In genomic region chr2:163586384-163587261, GRCm38 (mm10) we compare ENCODE assay signal across 8 mouse cellular contexts. TPM values are rescaled to one million over a fixed set of nuclear protein-coding genes. Genes with fewer than 3 reads are reported as not detected.
DNase-seq lines count a peak whose midpoint lies in the region; ATAC-seq and TF ChIP-seq lines count a peak whose summit lies in the region.

No protein-coding gene starts in this region.

- no peak for ATAC-seq in intestine, postnatal 0 days
- ATAC-seq in intestine, embryonic 16.5 days = no peak
- ATAC-seq in liver, embryonic 14.5 days (ENCODE audit: insufficient read depth) = peak; percentile 71

- TF ChIP-seq CTCF in intestine, postnatal 0 days (IDR thresholded peaks at IDR 0.05; ENCODE audit: low read depth) = peak; percentile 85
- peak; percentile 94 for TF ChIP-seq CTCF in liver, embryonic 14.5 days (IDR thresholded peaks at IDR 0.05; ENCODE audit: low read depth)
- peak; percentile 81; the same call in 1 of the 2 replicates for TF ChIP-seq CTCF in spleen, adult 2 months (IDR thresholded peaks at IDR 0.05; ENCODE audit: extremely low read depth, insufficient read depth, insufficient read length, insufficient replicate concordance)

- H3K4me3 ChIP-seq in intestine, postnatal 0 days (ENCODE audit: low read depth, low read length) = no peak overlapping the region
- no peak overlapping the region for H3K4me3 ChIP-seq in intestine, embryonic 16.5 days (ENCODE audit: low read length)
- no peak overlapping the region for H3K4me3 ChIP-seq in liver, embryonic 14.5 days (ENCODE audit: insufficient read depth in 1 of 2, low read depth in 2 of 2, low read length in 2 of 2)
- no peak overlapping the region for H3K4me3 ChIP-seq in spleen, adult 2 months (ENCODE audit: extremely low read depth, insufficient read depth, insufficient read length)

- no peak overlapping the region for H3K27ac ChIP-seq in intestine, postnatal 0 days (ENCODE audit: low read depth, low read length)
- no peak overlapping the region for H3K27ac ChIP-seq in intestine, embryonic 16.5 days (ENCODE audit: low read length)
- no peak overlapping the region for H3K27ac ChIP-seq in liver, embryonic 14.5 days
- no peak overlapping the region for H3K27ac ChIP-seq in spleen, adult 2 months (ENCODE audit: insufficient read depth, low read length)

- no peaks in the 10 kb centered on the region for H3K9me3 ChIP-seq in intestine, postnatal 0 days (ENCODE audit: control insufficient read depth)
- no peaks in the 10 kb centered on the region for H3K9me3 ChIP-seq in intestine, embryonic 16.5 days (ENCODE audit: control insufficient read depth, low read length)
- no peaks in the 10 kb centered on the region for H3K9me3 ChIP-seq in liver, embryonic 14.5 days (ENCODE audit: control insufficient read depth, low read length)

- DNase-seq in ES-CJ7 (ENCODE audit: low read depth, low spot score) = peak; percentile 44
- DNase-seq in c-Kit-positive CD71-positive TER-119-negative erythroid progenitor cells, embryonic 14.5 days (ENCODE audit: low read depth) = peak; percentile 35
- DNase-seq in liver, embryonic 14.5 days (ENCODE audit: low read depth in 3 of 3, low spot score in 3 of 3) = no peak
- peak; percentile 31 to 36 for DNase-seq in spleen, adult 2 months (ENCODE audit: low read depth in 1 of 2, low spot score in 2 of 2)
- no peak for DNase-seq in cerebellum, adult 9-11 months
- no peak for DNase-seq in urinary bladder, postnatal 10 days (ENCODE audit: low spot score)

- no peak for TF ChIP-seq POLR2A in spleen, adult 2 months (IDR thresholded peaks at IDR 0.05; ENCODE audit: low read depth, low read length)

- peaks cover 11% of the 10 kb centered on the region for H3K4me1 ChIP-seq in intestine, postnatal 0 days (replicated peaks; ENCODE audit: control insufficient read depth, insufficient read depth, low read length)
- H3K4me1 ChIP-seq in intestine, embryonic 16.5 days (ENCODE audit: control insufficient read depth, insufficient read depth, low read length) = peaks cover 14% of the 10 kb centered on the region; the same call in 1 of the 2 replicates
- peaks cover 0 to 16% of the 10 kb centered on the region in 2 experiments; a peak in 2 of 4 replicates for H3K4me1 ChIP-seq in liver, embryonic 14.5 days (replicated peaks; ENCODE audit: control insufficient read depth in 2 of 2, insufficient read depth in 2 of 2, low read length in 1 of 2)
- H3K4me1 ChIP-seq in spleen, adult 2 months (ENCODE audit: control insufficient read depth, insufficient read depth, insufficient read length) = no peaks in the 10 kb centered on the region

- H3K36me3 ChIP-seq in intestine, postnatal 0 days (ENCODE audit: control insufficient read depth, insufficient read depth) = no peaks in the 10 kb centered on the region
- H3K36me3 ChIP-seq in intestine, embryonic 16.5 days (ENCODE audit: control insufficient read depth, insufficient read depth, low read length) = no peaks in the 10 kb centered on the region
- H3K36me3 ChIP-seq in liver, embryonic 14.5 days (replicated peaks; ENCODE audit: control insufficient read depth, insufficient read depth, low read depth) = no peaks in the 10 kb centered on the region
- no peaks in the 10 kb centered on the region for H3K36me3 ChIP-seq in spleen, adult 2 months (ENCODE audit: control insufficient read depth, insufficient read depth, low read length)

- H3K9ac ChIP-seq in intestine, postnatal 0 days (ENCODE audit: low read depth, low read length) = no peak overlapping the region
- H3K9ac ChIP-seq in intestine, embryonic 16.5 days (ENCODE audit: low read depth, low read length) = no peak overlapping the region
- no peak overlapping the region for H3K9ac ChIP-seq in liver, embryonic 14.5 days (replicated peaks)

- WGBS in intestine, postnatal 0 days = 49% methylated on average over 19 of the region's 19 CpGs
- WGBS in intestine, embryonic 16.5 days = 42% methylated on average over 19 of the region's 19 CpGs
- WGBS in liver, embryonic 14.5 days (ENCODE audit: insufficient replicate concordance) = 36% methylated on average over 19 of the region's 19 CpGs
- 56% methylated on average over 19 of the region's 19 CpGs for WGBS in spleen, adult 2 months

- no peak overlapping the region for H3K4me2 ChIP-seq in intestine, postnatal 0 days (replicated peaks; ENCODE audit: low read depth)
- H3K4me2 ChIP-seq in intestine, embryonic 16.5 days (ENCODE audit: low read depth, low read length) = no peak overlapping the region
- H3K4me2 ChIP-seq in liver, embryonic 14.5 days (ENCODE audit: low read depth) = no peak overlapping the region

- no peaks in the 10 kb centered on the region for H3K27me3 ChIP-seq in intestine, postnatal 0 days (replicated peaks; ENCODE audit: control insufficient read depth, insufficient read depth, low read length)
- H3K27me3 ChIP-seq in intestine, embryonic 16.5 days (replicated peaks; ENCODE audit: control insufficient read depth, insufficient read depth, low read length) = no peaks in the 10 kb centered on the region
- H3K27me3 ChIP-seq in liver, embryonic 14.5 days (ENCODE audit: control insufficient read depth, insufficient read depth, low read length) = no peaks in the 10 kb centered on the region
- no peaks in the 10 kb centered on the region for H3K27me3 ChIP-seq in spleen, adult 2 months (ENCODE audit: control insufficient read depth, insufficient read depth, low read length)

- no peak for TF ChIP-seq EP300 in liver, embryonic 14.5 days (IDR thresholded peaks at IDR 0.05; ENCODE audit: low read depth)

RNA-seq across cellular contexts. Expression of gene Ttpal, which starts 15.5 kb away (rescaled TPM):
- polyA plus RNA-seq in intestine, postnatal 0 days (2015; fragmentation: Nextera tagmentation; extraction: Ambion mirVana) = 10.4 and 10.9 TPM in 2 replicates
- 22.2 and 22.9 TPM in 2 replicates for polyA plus RNA-seq in intestine, embryonic 16.5 days (2015; fragmentation: Nextera tagmentation; extraction: Ambion mirVana)
- polyA plus RNA-seq in liver, embryonic 14.5 days (2012; rRNA removed) = 3.4 and 5.3 TPM in 2 replicates
- polyA plus RNA-seq in liver, embryonic 14.5 days (2014; fragmentation: Nextera tagmentation; extraction: Ambion mirVana) = 10.0 and 11.5 TPM in 2 replicates
- polyA plus RNA-seq in spleen, adult 2 months (2012; rRNA removed) = 57.9 and 67.7 TPM in 2 replicates

RNA-seq across cellular contexts. Expression of gene Serinc3, which starts 58.3 kb away (rescaled TPM):
- 61.3 and 68.5 TPM in 2 replicates for polyA plus RNA-seq in intestine, postnatal 0 days (2015; fragmentation: Nextera tagmentation; extraction: Ambion mirVana)
- polyA plus RNA-seq in intestine, embryonic 16.5 days (2015; fragmentation: Nextera tagmentation; extraction: Ambion mirVana) = 55.4 and 57.1 TPM in 2 replicates
- 225 and 257 TPM in 2 replicates for polyA plus RNA-seq in liver, embryonic 14.5 days (2012; rRNA removed)
- polyA plus RNA-seq in liver, embryonic 14.5 days (2014; fragmentation: Nextera tagmentation; extraction: Ambion mirVana) = 165 TPM in 2 replicates
- 400 and 443 TPM in 2 replicates for polyA plus RNA-seq in spleen, adult 2 months (2012; rRNA removed)

Comparison
In these comparisons a context has a peak if more than half of its experiments do, and no peak if none do; other contexts are left out.
1. DNase-seq: peak in ES-CJ7 (single experiment), c-Kit-positive CD71-positive TER-119-negative erythroid progenitor cells, embryonic 14.5 days (single experiment) and spleen, adult 2 months (2 of 2); none in liver, embryonic 14.5 days (0 of 3), cerebellum, adult 9-11 months (single experiment) and urinary bladder, postnatal 10 days (single experiment).
2. Peak in every context shown above with its lines, with median percentiles within 50 percentile points of each other: CTCF ChIP-seq.